Mouse (Mus musculus): ENCODE data around the gene Gtf3c6. TPM values are rescaled to one million over a fixed set of nuclear protein-coding genes. Genes with fewer than 3 reads are reported as not detected.
A peak's percentile ranks its signal among the peaks of the same experiment; 100 is the strongest.

Gtf3c6 gene
- polyA plus RNA-seq, 1 experiment from 2014 or later = 88.1 TPM

DNA sequence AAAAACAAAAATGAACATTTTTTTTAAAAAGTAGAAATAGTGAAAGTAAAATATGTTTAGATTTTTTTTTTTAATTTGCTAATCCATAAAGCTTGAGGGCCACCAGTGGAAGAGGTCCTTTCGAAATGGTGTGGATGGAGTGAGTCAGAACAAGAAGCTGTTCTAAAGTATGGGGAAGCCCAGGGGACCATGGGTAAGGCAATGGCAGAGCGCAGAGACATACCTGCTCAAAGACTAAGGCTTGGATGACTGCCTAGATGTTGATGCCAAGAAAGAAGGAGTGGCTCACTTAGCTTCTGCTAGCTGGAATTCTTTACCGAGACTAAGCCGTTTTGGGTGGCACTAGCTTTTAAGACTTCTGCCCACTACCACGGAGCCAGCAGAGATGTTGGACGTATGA lies 4.3 kb upstream of the Gtf3c6 start:
- Histone ChIP-seq H3K4me1 (replicated peaks; ENCODE audit: insufficient read depth, low read length) (no peaks in the 10 kb centered on the region), H3K4me3 (replicated peaks; ENCODE audit: low read depth, low read length) (no peak overlapping the region), H3K9me3 (replicated peaks; ENCODE audit: low read length) (no peaks in the 10 kb centered on the region), H3K4me2 (ENCODE audit: low read length) (no peak overlapping the region), H3K27me3 (ENCODE audit: insufficient read depth, low read length) (no peaks in the 10 kb centered on the region), H3K36me3 (ENCODE audit: insufficient read depth, low read length) (no peaks in the 10 kb centered on the region), H3K9ac (ENCODE audit: low read depth, low read length) (no peak overlapping the region), H3K27ac (no peak overlapping the region)
- no peak for DNase-seq (ENCODE audit: low spot score)
- no peak for TF ChIP-seq CTCF (IDR thresholded peaks at IDR 0.05; ENCODE audit: low read depth)
- no peak for ATAC-seq (replicated peaks; ENCODE audit: low FRiP score, low read depth)
- 90% methylated on average over 6 of the region's 6 CpGs for WGBS

DNA sequence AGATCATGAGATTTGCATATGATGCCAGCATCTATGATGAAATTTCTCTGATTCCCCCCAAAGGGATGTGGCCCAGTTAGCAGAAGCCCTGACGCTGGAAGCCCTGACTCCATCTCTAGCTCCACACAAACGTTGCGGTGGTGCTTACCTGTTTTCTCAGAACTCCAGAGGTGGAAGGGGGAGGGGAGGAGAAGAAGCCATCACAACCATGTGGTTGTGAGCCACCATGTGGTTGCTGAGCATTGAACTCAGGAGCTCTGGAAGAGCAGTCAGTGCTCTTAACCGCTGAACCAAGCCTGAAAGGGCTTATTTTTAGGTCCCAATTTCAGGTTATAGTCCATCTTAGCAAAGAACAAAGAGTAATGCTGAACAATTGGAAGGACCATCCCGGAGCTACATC lies 2.4 kb upstream of the Gtf3c6 start:
- Histone ChIP-seq H3K36me3 (ENCODE audit: insufficient read depth, low read length) (no peaks in the 10 kb centered on the region), H3K27ac (no peak overlapping the region), H3K4me3 (replicated peaks; ENCODE audit: low read depth, low read length) (no peak overlapping the region), H3K9me3 (replicated peaks; ENCODE audit: low read length) (no peaks in the 10 kb centered on the region), H3K4me1 (replicated peaks; ENCODE audit: insufficient read depth, low read length) (no peaks in the 10 kb centered on the region), H3K27me3 (ENCODE audit: insufficient read depth, low read length) (no peaks in the 10 kb centered on the region), H3K9ac (ENCODE audit: low read depth, low read length) (no peak overlapping the region), H3K4me2 (ENCODE audit: low read length) (no peak overlapping the region)
- ATAC-seq (replicated peaks; ENCODE audit: low FRiP score, low read depth) = no peak
- 50% methylated on average over 5 of the region's 5 CpGs for WGBS
- no peak for DNase-seq (ENCODE audit: low spot score)
- TF ChIP-seq CTCF (IDR thresholded peaks at IDR 0.05; ENCODE audit: low read depth) = no peak

DNA sequence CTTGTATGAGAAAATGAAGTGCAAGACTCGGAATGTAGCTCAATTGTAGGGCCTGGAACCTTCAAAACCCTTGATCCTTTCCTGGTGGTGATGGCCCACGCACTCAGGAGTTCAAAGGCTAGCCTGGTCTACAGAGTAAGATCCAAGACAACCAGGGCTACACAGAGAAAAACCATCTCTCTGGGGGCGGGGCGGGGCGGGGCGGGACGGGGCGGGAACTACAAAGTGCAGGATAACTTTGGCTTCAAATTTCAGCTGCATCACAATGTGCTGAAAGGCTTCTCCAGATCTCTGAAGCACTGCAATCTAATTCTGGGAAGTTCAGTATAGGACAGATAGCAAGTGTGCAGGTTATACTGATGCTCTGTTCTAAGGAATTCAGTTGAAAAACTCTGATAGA lies 1.6 kb upstream of the Gtf3c6 start:
- H3K36me3 ChIP-seq (ENCODE audit: insufficient read depth, low read length) = no peaks in the 10 kb centered on the region
- H3K27me3 ChIP-seq (ENCODE audit: insufficient read depth, low read length) = no peaks in the 10 kb centered on the region
- no peak for TF ChIP-seq CTCF (IDR thresholded peaks at IDR 0.05; ENCODE audit: low read depth)
- no peak overlapping the region for H3K9ac ChIP-seq (ENCODE audit: low read depth, low read length)
- WGBS = 12% methylated on average over 8 of the region's 8 CpGs
- no peak overlapping the region for H3K27ac ChIP-seq
- DNase-seq (ENCODE audit: low spot score) (no peak), ATAC-seq (replicated peaks; ENCODE audit: low FRiP score, low read depth) (no peak)
- H3K9me3 ChIP-seq (replicated peaks; ENCODE audit: low read length) = no peaks in the 10 kb centered on the region
- H3K4me1 ChIP-seq (replicated peaks; ENCODE audit: insufficient read depth, low read length) = no peaks in the 10 kb centered on the region
- H3K4me3 ChIP-seq (replicated peaks; ENCODE audit: low read depth, low read length) = no peak overlapping the region
- H3K4me2 ChIP-seq (ENCODE audit: low read length) = no peak overlapping the region

DNA sequence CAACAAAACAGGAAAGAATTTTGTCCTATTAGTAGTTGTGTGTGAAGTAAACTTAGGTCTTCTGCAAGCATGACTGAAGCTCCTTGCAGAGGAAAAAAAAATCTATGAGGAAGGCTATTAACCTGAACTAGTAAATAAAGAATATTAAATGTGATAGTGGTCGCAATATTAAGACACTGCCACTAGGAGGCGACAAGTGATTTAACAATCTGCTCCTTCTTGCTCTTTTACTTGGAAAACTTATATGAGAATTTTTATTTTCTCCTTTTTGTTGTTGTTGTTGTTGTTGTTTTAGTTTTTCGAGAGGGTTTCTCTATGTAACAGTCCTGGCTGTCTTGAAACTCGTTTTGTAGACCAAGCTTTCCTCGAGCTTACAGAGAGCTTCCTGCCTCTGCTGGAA lies 1.1 kb upstream of the Gtf3c6 start:
- WGBS = 2% methylated on average over 5 of the region's 5 CpGs
- no peaks in the 10 kb centered on the region for H3K4me1 ChIP-seq (replicated peaks; ENCODE audit: insufficient read depth, low read length)
- H3K36me3 ChIP-seq (ENCODE audit: insufficient read depth, low read length) = 0 out of 2 replicates have a peak, but pooled peaks cover 3% of the 10 kb centered on the region
- no peak for ATAC-seq (replicated peaks; ENCODE audit: low FRiP score, low read depth)
- peak overlapping the region; percentile 74 for H3K4me2 ChIP-seq (ENCODE audit: low read length)
- TF ChIP-seq CTCF (IDR thresholded peaks at IDR 0.05; ENCODE audit: low read depth) = peak; percentile 81
- no peak overlapping the region for H3K9ac ChIP-seq (ENCODE audit: low read depth, low read length)
- DNase-seq (ENCODE audit: low spot score) = peak; percentile 91
- no peaks in the 10 kb centered on the region for H3K9me3 ChIP-seq (replicated peaks; ENCODE audit: low read length)
- no peaks in the 10 kb centered on the region for H3K27me3 ChIP-seq (ENCODE audit: insufficient read depth, low read length)
- H3K27ac ChIP-seq = peak overlapping the region; percentile 97
- peak overlapping the region; percentile 79 for H3K4me3 ChIP-seq (replicated peaks; ENCODE audit: low read depth, low read length)

DNA sequence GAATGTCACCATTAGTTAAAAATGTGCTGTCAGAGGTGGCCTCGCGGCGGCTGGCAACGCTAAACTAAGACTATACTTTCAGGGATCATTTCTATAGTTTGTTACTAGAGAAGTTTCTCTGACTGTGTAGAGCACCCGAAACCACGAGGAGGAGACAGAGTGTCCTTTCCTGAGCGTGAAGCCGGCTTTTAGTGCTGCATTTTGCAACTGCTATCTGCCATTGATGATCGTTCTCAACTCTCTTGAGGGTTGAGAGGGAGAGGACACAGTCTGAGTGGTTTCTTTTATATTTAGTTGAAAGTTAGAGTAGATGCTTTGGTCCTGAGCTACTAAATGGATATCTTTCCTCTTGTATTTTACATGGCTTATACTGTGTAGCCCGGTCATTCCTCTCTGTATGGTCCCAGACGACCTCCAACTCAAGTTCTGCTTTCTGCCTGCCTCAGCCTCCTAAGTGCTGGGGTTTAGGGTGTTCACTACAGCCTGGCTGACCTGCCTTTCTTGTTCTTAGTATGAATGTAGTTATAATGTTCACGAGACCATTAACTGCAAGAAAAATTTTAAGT lies 576 bp upstream of the Gtf3c6 start:
- peak; percentile 98 for DNase-seq (ENCODE audit: low spot score)
- ATAC-seq (replicated peaks; ENCODE audit: low FRiP score, low read depth) = peak; percentile 81
- Histone ChIP-seq H3K4me3 (replicated peaks; ENCODE audit: low read depth, low read length) (peak overlapping the region; percentile 79), H3K9ac (ENCODE audit: low read depth, low read length) (peak overlapping the region; percentile 76), H3K36me3 (ENCODE audit: insufficient read depth, low read length) (peaks cover 6% of the 10 kb centered on the region; the same call in 1 of the 2 replicates), H3K27ac (peak overlapping the region; percentile 97), H3K4me2 (ENCODE audit: low read length) (peak overlapping the region; percentile 74), H3K27me3 (ENCODE audit: insufficient read depth, low read length) (no peaks in the 10 kb centered on the region), H3K4me1 (replicated peaks; ENCODE audit: insufficient read depth, low read length) (no peaks in the 10 kb centered on the region), H3K9me3 (replicated peaks; ENCODE audit: low read length) (no peaks in the 10 kb centered on the region)
- peak; percentile 63 for TF ChIP-seq CTCF (IDR thresholded peaks at IDR 0.05; ENCODE audit: low read depth)
- WGBS = 0% methylated on average over 12 of the region's 12 CpGs

DNA sequence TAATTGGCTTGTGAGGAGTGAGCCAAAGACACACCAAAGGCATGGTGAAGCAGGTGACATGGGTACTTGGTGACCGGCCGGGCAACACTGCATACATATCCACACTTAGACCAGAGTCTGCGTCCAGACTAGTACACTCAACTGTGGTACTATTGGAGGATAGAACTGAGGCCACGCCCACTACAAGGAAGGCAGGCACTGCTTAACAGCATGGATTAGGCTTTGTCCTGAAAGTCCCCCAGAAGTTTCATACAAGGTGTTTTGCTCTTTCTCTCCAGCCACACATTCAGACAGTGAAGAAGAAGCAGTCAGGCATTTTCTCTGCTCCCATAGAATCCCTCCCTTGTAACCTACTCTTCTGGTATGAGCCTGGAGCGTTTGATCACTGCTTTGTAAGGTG lies 1.2 kb downstream of the Gtf3c6 start:
- WGBS = 2% methylated on average over 5 of the region's 5 CpGs
- ATAC-seq (replicated peaks; ENCODE audit: low FRiP score, low read depth) (peak; percentile 79), DNase-seq (ENCODE audit: low spot score) (peak; percentile 92)
- no peak for TF ChIP-seq CTCF (IDR thresholded peaks at IDR 0.05; ENCODE audit: low read depth)
- Histone ChIP-seq H3K4me1 (replicated peaks; ENCODE audit: insufficient read depth, low read length) (no peaks in the 10 kb centered on the region), H3K4me2 (ENCODE audit: low read length) (peak overlapping the region; percentile 74), H3K4me3 (replicated peaks; ENCODE audit: low read depth, low read length) (peak overlapping the region; percentile 79), H3K27ac (peak overlapping the region; percentile 97), H3K27me3 (ENCODE audit: insufficient read depth, low read length) (no peaks in the 10 kb centered on the region), H3K9me3 (replicated peaks; ENCODE audit: low read length) (no peaks in the 10 kb centered on the region), H3K9ac (ENCODE audit: low read depth, low read length) (peak overlapping the region; percentile 76), H3K36me3 (ENCODE audit: insufficient read depth, low read length) (peaks cover 16% of the 10 kb centered on the region)

DNA sequence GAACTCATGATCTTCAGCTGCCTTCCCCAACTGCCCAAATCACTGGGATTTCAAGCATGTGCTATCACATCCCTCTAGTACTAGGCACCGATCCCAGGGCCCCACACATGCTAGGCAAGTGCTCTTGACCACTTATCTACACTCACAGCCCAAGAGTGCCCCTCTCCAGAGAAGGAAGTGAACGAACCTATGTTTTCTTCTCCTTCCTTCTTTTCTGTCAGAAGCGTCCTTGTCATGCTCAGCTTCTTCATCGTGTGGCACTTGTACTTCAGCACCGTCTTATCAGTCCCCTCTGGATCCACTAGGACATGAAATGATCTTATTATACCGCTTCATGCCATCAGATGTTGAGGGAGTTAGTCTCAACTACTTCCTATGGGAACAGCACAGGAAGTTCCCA lies 6.9 kb downstream of the Gtf3c6 start:
- 95% methylated on average over 6 of the region's 6 CpGs for WGBS
- DNase-seq (ENCODE audit: low spot score) = no peak
- Histone ChIP-seq H3K9me3 (replicated peaks; ENCODE audit: low read length) (no peaks in the 10 kb centered on the region), H3K27me3 (ENCODE audit: insufficient read depth, low read length) (no peaks in the 10 kb centered on the region), H3K36me3 (ENCODE audit: insufficient read depth, low read length) (peaks cover 41% of the 10 kb centered on the region), H3K4me3 (replicated peaks; ENCODE audit: low read depth, low read length) (no peak overlapping the region), H3K9ac (ENCODE audit: low read depth, low read length) (no peak overlapping the region), H3K4me2 (ENCODE audit: low read length) (no peak overlapping the region), H3K27ac (no peak overlapping the region), H3K4me1 (replicated peaks; ENCODE audit: insufficient read depth, low read length) (no peaks in the 10 kb centered on the region; the same call in 1 of the 2 replicates)
- ATAC-seq (replicated peaks; ENCODE audit: low FRiP score, low read depth) = no peak
- no peak for TF ChIP-seq CTCF (IDR thresholded peaks at IDR 0.05; ENCODE audit: low read depth)
